Mouse (Mus musculus) hindbrain, embryonic 10.5 days (tissue): ENCODE data around the gene Rnd2. TPM values are rescaled to one million over a fixed set of nuclear protein-coding genes. Genes with fewer than 3 reads are reported as not detected.

ENCODE experiments used
- DNase-seq: peaks from one replicate; pipeline ENCODE4 v3.0.0-alpha.2; 2017; ENCODE audit warnings: low spot score
- H3K27ac ChIP-seq: fragments of 300-500 bp; sonication (generic); 2 replicates; pipeline ENCODE4 v1.5.1; 2016; ENCODE audit warnings: mild to moderate bottlenecking, moderate library complexity
- H3K27me3 ChIP-seq: fragments of 300-500 bp; sonication (generic); 2 replicates; pipeline ENCODE4 v1.6.1; 2016; ENCODE audit warnings: mild to moderate bottlenecking; ENCODE audit not compliant: poor library complexity, insufficient read depth, severe bottlenecking
- H3K36me3 ChIP-seq: fragments of 300-500 bp; sonication (generic); 2 replicates; pipeline ENCODE4 v1.6.1; 2016; ENCODE audit warnings: mild to moderate bottlenecking, moderate library complexity
- H3K4me1 ChIP-seq: fragments of 300-500 bp; sonication (generic); replicated peaks from 2 replicates; pipeline ENCODE4 v1.6.1; 2016; ENCODE audit warnings: mild to moderate bottlenecking
- H3K4me3 ChIP-seq: fragments of 300-500 bp; sonication (generic); 2 replicates; pipeline ENCODE4 v1.5.1; 2016; ENCODE audit warnings: mild to moderate bottlenecking, moderate library complexity
- H3K9me3 ChIP-seq: fragments of 300-500 bp; sonication (generic); 2 replicates; pipeline ENCODE4 v1.6.1; 2016; ENCODE audit warnings: mild to moderate bottlenecking, moderate library complexity
- whole genome bisulfite sequencing: fragments of 180-500 bp; shearing (Covaris S2); methylation state at CpG from one replicate; pipeline ENCODE4 v1.1.7; 2016; 5-methylcytosine and 5-hydroxymethylcytosine counted together
- polyA plus RNA-seq: library from polyadenylated mRNA; unstranded; fragments of >200 nt; fragmentation: Nextera tagmentation; extraction: Ambion mirVana; gene quantifications from 2 replicates; pipeline ENCODE4 v1.2.1, GENCODE M21; 2016

Rnd2 gene
- polyA plus RNA-seq, 1 experiment from 2014 or later: 208 TPM

GRCm38 (mm10) chr11:101450394-101450793 lies 14.4 kb upstream of the Rnd2 start:
- 81% methylated on average over 3 of the region's 3 CpGs for WGBS
- DNase-seq: no peak
- H3K27ac ChIP-seq: no peak overlapping the region

GRCm38 (mm10) chr11:101451536-101451935 lies 13.3 kb upstream of the Rnd2 start:
- Histone ChIP-seq H3K4me1 (peaks cover 19% of the 10 kb centered on the region), H3K27me3 (no peaks in the 10 kb centered on the region), H3K4me3 (no peak overlapping the region), H3K27ac (no peak overlapping the region), H3K9me3 (no peaks in the 10 kb centered on the region), H3K36me3 (peaks cover 6% of the 10 kb centered on the region)
- 94% methylated on average over 10 of the region's 10 CpGs for WGBS
- no peak for DNase-seq

More at GRCm38 (mm10) chr11:101450394-101450793, 14.4 kb upstream of the Rnd2 start:
- H3K4me3 ChIP-seq: no peak overlapping the region
- no peaks in the 10 kb centered on the region for H3K27me3 ChIP-seq
- H3K36me3 ChIP-seq: peaks cover 12% of the 10 kb centered on the region
- no peaks in the 10 kb centered on the region for H3K9me3 ChIP-seq
- peaks cover 16% of the 10 kb centered on the region for H3K4me1 ChIP-seq

- 77% methylated on average over 10 of the region's 10 CpGs for WGBS
- no peaks in the 10 kb centered on the region for H3K9me3 ChIP-seq
- peaks cover 8% of the 10 kb centered on the region; the same call in 1 of the 2 replicates for H3K36me3 ChIP-seq
- DNase-seq: no peak
- H3K27ac ChIP-seq: no peak overlapping the region
- H3K4me3 ChIP-seq: no peak overlapping the region
- peaks cover 19% of the 10 kb centered on the region for H3K4me1 ChIP-seq
- no peaks in the 10 kb centered on the region for H3K27me3 ChIP-seq
Observed at GRCm38 (mm10) chr11:101452093-101452774, 12.6 kb upstream of the Rnd2 start.

- Histone ChIP-seq H3K36me3 (peaks cover 32% of the 10 kb centered on the region), H3K27ac (peak overlapping the region; percentile 69), H3K9me3 (no peaks in the 10 kb centered on the region), H3K4me3 (no peak overlapping the region), H3K27me3 (no peaks in the 10 kb centered on the region), H3K4me1 (peaks cover 34% of the 10 kb centered on the region)
- no peak for DNase-seq
- WGBS: 48% methylated on average over 6 of the region's 6 CpGs
Observed at GRCm38 (mm10) chr11:101454702-101455101, 10.1 kb upstream of the Rnd2 start.

GRCm38 (mm10) chr11:101455627-101456026 lies 9.2 kb upstream of the Rnd2 start:
- 89% methylated on average over 7 of the region's 7 CpGs for WGBS
- no peak for DNase-seq

GRCm38 (mm10) chr11:101457631-101458030 lies 7.2 kb upstream of the Rnd2 start:
- no peak for DNase-seq
- no peaks in the 10 kb centered on the region for H3K9me3 ChIP-seq
- peaks cover 61% of the 10 kb centered on the region for H3K36me3 ChIP-seq
- WGBS: 93% methylated on average over 9 of the region's 9 CpGs
- no peaks in the 10 kb centered on the region for H3K27me3 ChIP-seq
- H3K27ac ChIP-seq: no peak overlapping the region
- no peak overlapping the region for H3K4me3 ChIP-seq
- peaks cover 51% of the 10 kb centered on the region for H3K4me1 ChIP-seq

More at GRCm38 (mm10) chr11:101455627-101456026, 9.2 kb upstream of the Rnd2 start:
- H3K9me3 ChIP-seq: no peaks in the 10 kb centered on the region
- peaks cover 41% of the 10 kb centered on the region for H3K36me3 ChIP-seq
- peak overlapping the region; percentile 35; the same call in 1 of the 2 replicates for H3K27ac ChIP-seq
- peaks cover 42% of the 10 kb centered on the region for H3K4me1 ChIP-seq
- no peaks in the 10 kb centered on the region for H3K27me3 ChIP-seq
- H3K4me3 ChIP-seq: no peak overlapping the region

GRCm38 (mm10) chr11:101458217-101458616 lies 6.6 kb upstream of the Rnd2 start:
- Histone ChIP-seq H3K9me3 (no peaks in the 10 kb centered on the region), H3K36me3 (peaks cover 61% of the 10 kb centered on the region), H3K27ac (0 out of 2 replicates have a peak overlapping the region, but pooled peaks have one; percentile 16), H3K27me3 (no peaks in the 10 kb centered on the region), H3K4me3 (no peak overlapping the region), H3K4me1 (peaks cover 57% of the 10 kb centered on the region)
- no peak for DNase-seq
- WGBS: 85% methylated on average over 12 of the region's 12 CpGs

- Histone ChIP-seq H3K9me3 (no peaks in the 10 kb centered on the region), H3K4me1 (peaks cover 63% of the 10 kb centered on the region), H3K27ac (peak overlapping the region; percentile 66; the same call in 1 of the 2 replicates), H3K36me3 (peaks cover 61% of the 10 kb centered on the region), H3K27me3 (no peaks in the 10 kb centered on the region), H3K4me3 (no peak overlapping the region)
- WGBS: 35% methylated on average over 6 of the region's 6 CpGs
- DNase-seq: no peak
Observed at GRCm38 (mm10) chr11:101459716-101460115, 5.1 kb upstream of the Rnd2 start.

GRCm38 (mm10) chr11:101460321-101460720 lies 4.5 kb upstream of the Rnd2 start:
- no peak overlapping the region for H3K4me3 ChIP-seq
- WGBS: 88% methylated on average over 15 of the region's 15 CpGs
- no peaks in the 10 kb centered on the region for H3K9me3 ChIP-seq
- no peaks in the 10 kb centered on the region for H3K27me3 ChIP-seq
- peaks cover 61% of the 10 kb centered on the region for H3K36me3 ChIP-seq
- no peak for DNase-seq
- H3K4me1 ChIP-seq: peaks cover 63% of the 10 kb centered on the region
- H3K27ac ChIP-seq: peak overlapping the region; percentile 66; the same call in 1 of the 2 replicates

GRCm38 (mm10) chr11:101462141-101462540 lies 2.7 kb upstream of the Rnd2 start:
- H3K4me1 ChIP-seq: peaks cover 78% of the 10 kb centered on the region
- peak overlapping the region; percentile 75 for H3K4me3 ChIP-seq
- DNase-seq: no peak
- peaks cover 7% of the 10 kb centered on the region for H3K27me3 ChIP-seq
- H3K27ac ChIP-seq: peak overlapping the region; percentile 81
- peaks cover 54% of the 10 kb centered on the region for H3K36me3 ChIP-seq
- H3K9me3 ChIP-seq: no peaks in the 10 kb centered on the region
- 74% methylated on average over 14 of the region's 14 CpGs for WGBS

- H3K4me3 ChIP-seq: peak overlapping the region; percentile 75
- H3K9me3 ChIP-seq: no peaks in the 10 kb centered on the region
- WGBS: 34% methylated on average over 13 of the region's 13 CpGs
- H3K27ac ChIP-seq: peak overlapping the region; percentile 81
- peak; percentile 66 for DNase-seq
- H3K27me3 ChIP-seq: peaks cover 8% of the 10 kb centered on the region
- H3K36me3 ChIP-seq: peaks cover 48% of the 10 kb centered on the region
- H3K4me1 ChIP-seq: peaks cover 84% of the 10 kb centered on the region
Observed at GRCm38 (mm10) chr11:101462583-101463440, 2.0 kb upstream of the Rnd2 start.

GRCm38 (mm10) chr11:101465101-101465868 lies 486 bp downstream of the Rnd2 start:
- H3K4me1 ChIP-seq: peaks cover 85% of the 10 kb centered on the region
- peaks cover 8% of the 10 kb centered on the region for H3K27me3 ChIP-seq
- peak; percentile 68 for DNase-seq
- peak overlapping the region; percentile 75 for H3K4me3 ChIP-seq
- no peaks in the 10 kb centered on the region for H3K9me3 ChIP-seq
- peak overlapping the region; percentile 87 for H3K27ac ChIP-seq
- peaks cover 28% of the 10 kb centered on the region for H3K36me3 ChIP-seq
- under 1% methylated on average over 51 of the region's 51 CpGs for WGBS
